Mouse (Mus musculus) thymus, postnatal 0 days (tissue): ENCODE results near the gene Znfx1. TPM values are rescaled to one million over a fixed set of nuclear protein-coding genes. Genes with fewer than 3 reads are reported as not detected.
A peak's percentile ranks its signal among the peaks of the same experiment; 100 is the strongest.

Source experiments
- DNase-seq: peaks from one replicate; pipeline ENCODE4 v3.0.0-alpha.2; 2015; ENCODE audit warnings: low spot score
- polyA plus RNA-seq: library from polyadenylated mRNA; unstranded; fragments of >200 nt; fragmentation: Nextera tagmentation; extraction: Ambion mirVana; gene quantifications from 2 replicates; pipeline ENCODE4 v1.2.1, GENCODE M21; 2015

Znfx1 gene
- polyA plus RNA-seq = 10.5 TPM in 2 replicates

DNA sequence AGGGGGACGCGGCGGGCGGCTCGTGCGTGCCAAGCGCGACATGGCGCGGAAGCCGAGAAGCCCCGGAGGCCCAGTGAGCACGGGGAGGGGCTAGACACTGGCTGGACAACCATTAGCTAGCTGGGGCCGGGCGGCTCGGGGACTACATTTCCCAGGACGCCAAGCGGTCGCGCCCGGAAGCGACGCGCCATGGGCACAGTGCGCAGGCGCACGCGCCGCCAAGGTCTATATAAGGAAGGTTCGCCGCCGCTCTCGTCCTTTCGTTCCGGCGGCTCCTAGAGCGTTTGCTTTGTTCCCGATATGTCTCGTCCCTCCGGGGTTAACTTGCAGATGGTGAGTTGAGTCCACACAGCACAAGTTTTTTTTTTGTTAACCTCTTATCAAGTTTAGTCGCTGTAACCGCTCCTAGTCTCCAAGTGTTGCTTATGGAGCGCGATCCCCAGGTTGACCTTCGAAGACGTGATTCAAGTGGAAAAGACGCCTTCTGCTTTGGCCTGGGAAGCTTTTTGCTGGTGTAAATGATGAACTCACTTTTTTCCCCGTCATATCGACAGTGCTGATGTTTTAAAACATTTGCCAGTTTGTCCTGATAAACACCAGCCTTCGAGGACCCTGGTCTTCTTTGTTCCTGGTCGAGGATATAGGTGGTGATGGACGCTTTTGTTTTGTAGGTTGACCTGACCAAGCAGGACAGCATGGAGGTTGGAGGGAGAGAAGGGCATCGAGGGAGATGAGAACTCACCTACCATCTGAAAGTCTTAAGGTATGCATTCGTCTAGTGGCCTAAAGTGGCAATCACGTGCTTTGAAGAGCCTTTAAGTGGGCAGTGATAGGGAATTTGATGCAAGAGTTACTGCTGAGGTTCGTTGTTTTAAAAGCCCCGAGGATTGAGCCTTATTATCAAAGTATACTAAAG, at the start of gene Znfx1:
TSS of gene Znfx1 (minus strand) at position 51 of the 916 bp plus-strand sequence.
- DNase-seq = peak; percentile 95

DNA sequence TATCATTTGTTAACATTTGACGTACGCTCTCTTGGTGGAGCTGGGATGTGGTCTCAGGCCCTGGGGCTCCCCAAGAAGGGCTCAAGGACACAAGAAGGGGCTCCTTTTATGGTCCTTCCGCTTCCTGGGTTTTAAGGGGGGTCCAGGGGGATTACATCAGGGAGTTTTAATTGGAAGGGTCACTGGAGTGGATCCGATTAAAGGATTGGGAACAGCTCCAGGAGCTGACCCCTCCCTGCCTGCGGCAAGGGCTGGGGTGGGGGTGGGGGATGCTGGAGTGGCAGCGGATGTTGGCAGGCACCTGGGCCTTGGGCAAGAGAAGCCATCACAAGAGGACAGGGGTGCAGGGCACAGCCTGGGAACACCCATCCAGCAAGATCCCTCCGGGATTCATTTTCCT, 49.4 kb upstream of the Znfx1 start:
- no peak for DNase-seq

DNA sequence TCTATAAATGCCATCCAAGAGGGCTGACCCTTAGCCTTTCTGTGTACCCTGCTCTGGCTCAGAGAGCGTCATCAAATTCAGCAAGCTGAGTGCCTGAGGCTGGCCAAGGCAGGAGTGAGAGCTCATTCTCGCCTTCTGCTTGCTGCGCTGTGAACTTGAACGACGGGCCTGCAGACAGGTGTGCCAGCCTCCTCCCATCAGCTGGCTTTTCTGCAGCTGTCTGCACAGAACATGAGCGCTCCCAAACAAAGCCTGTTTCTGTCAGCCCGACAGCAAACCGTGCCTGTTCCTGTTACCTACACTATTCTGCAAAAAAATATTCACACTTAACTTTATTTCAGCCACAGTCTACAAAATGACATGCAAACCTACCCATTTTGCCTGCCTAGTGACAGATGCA, 46.7 kb upstream of the Znfx1 start:
- DNase-seq = no peak

DNA sequence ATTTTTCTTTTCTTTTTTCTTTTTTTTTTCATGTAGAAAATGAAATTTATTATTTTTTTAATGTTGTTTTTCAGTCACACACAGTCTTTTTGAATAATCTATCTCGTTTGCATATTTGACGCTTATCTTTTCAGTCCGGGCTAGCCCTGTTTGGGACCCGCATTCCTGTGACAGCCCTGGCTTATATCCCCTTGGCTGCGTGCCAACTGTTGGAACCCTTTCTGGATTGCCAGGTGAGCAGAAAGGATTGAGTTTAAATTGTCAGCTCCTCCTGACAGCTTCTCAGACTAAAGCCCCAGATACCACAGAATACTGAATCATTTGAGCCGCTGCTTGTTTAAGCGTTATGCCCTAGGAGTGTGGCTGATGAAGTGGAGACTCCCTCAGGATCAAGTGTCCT, 40.7 kb upstream of the Znfx1 start:
- DNase-seq = no peak

DNA sequence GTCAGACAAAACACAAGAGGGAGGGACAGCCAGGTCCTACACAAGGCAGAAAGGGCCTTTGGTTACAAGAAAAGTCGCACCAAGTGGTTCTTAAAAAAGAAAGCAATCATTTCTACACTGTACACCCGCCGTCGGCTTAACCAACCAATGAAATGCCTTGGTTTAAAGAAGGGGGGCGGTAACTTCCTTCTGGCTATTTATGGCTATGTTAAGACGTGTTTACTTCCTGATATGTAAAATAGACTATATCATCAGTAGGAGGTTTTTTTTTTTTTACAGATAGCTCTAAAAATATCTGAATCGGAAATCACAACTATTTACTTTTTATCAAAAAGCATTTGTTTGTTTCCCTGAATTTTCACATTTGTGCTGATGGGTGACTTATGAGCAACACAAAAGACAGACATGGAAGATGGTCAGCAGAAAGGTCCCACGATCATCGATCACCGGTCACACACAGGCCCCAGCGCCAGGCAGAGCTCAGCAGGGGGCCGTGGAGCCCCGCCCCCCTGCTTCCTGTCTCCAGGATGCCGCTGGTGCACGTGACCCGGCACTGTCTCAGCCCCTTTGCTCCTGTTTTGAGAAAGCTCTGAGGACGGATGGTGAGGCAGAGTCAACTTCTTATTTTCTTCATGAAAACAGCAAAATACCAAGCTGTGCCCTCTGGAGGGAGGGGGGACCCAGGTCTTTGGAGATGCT, 39.1 kb upstream of the Znfx1 start:
- peak; percentile 84 for DNase-seq

DNA sequence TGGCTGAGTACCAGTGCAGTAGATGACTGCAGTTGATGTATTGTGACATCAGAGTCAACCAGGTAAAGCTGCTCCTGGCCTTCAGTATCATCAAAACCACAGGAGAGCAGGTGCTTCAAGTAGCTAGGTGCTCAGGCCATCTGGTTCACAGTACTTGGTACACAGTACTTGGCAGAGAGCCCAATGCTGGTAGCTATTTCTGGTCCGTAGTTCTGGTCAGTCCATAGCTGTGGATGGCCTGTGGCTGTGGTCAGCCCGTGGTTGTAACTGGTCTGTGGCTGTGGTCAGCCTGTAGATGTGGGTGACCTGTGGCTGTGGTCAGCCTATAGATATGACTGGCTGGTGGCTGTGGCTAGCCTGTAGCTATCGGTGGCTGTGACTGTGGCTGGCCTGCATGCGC, 31.9 kb upstream of the Znfx1 start:
- no peak for DNase-seq

DNA sequence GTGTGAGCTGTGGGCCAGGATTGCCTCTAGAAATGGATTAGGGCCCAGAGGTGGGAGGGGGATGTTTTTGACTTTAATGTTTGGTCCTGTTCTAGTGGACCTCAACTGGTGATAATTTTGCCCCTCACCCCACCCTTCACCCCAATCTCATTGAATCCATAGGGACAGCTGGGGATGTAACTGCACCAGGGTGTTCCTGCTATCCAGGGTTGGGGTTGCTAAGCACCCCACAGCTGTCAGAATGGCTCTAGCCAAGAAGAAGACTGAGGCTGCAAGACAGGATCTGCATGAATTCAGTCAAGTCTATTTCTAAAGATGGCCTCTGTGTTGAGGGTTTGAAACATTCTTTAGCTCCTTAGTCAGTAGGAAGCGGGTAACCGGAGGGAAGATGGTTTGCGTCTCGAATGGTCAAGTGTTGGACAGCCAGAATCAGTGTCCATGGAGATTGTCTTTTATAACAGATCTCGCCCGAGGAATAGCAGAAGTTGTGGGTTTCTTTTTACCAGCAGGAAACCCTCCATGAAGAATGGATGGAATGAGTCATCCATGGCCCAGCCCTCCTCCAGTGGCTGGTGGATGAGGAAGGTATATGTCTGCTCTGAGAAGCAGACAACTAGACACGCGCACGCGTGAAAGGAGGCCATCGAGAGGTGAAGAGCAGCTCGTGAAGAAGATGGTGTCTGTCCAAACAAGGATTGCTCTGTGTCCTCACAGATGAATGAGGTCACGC, 30.5 kb upstream of the Znfx1 start:
- no peak for DNase-seq

DNA sequence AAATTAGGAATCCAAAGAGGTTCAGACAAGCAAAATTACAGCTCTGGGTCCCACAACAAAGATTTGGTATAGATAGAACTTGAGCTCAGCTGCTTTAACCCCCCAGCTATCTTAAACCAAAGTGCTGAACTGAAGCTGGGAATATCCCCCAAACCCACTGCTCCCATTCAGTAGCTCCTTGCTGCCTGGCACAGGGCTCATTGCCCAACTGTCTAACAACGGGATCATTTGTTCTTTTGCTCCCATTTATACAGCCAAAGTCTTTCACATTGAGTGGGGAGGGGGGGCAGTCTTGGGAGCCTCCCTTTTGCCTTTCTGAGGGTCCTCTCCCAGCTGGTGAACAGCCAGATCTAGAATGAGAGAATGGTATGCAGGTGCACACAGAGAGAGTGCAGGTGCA, 27.5 kb upstream of the Znfx1 start:
- DNase-seq = no peak

DNA sequence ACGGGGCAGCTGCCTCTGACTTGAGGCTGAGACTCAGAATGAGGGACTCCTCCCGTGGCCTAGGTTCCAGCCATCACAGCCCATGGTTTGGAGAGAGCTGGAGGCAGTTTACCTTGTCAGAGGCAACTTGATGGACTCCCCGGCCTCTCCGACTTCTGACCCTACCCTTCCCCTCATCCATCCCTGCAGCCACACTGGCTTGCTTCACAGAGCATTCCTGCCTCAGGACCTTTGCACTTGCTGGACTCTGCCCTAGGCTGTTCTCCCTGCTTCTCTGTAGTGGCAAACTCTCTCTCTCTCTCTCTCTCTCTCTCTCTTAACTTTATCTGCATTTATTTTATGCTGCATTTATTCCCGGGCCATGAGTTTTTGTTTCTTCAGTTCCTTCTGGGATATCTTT, 24.0 kb upstream of the Znfx1 start:
- DNase-seq = no peak

DNA sequence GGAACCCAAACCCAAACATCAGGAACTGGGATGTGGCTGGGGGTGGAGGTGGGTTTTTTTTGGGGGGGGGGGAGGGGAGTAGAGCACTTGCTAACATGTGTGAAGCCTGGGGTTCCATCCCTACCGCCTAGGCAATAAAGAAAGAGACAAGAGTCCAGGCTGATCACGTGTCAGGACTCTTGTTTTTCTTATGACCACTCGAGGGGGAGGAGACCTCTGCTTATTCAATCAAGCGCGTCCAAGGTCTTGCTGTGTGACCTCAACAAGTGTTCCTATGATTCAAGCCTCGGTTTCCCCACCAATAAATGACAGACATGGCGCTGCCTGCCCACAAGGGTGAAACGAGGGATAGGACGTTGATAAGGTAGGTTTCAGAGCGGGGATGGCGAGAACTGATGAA, 23.3 kb upstream of the Znfx1 start:
- DNase-seq = no peak

DNA sequence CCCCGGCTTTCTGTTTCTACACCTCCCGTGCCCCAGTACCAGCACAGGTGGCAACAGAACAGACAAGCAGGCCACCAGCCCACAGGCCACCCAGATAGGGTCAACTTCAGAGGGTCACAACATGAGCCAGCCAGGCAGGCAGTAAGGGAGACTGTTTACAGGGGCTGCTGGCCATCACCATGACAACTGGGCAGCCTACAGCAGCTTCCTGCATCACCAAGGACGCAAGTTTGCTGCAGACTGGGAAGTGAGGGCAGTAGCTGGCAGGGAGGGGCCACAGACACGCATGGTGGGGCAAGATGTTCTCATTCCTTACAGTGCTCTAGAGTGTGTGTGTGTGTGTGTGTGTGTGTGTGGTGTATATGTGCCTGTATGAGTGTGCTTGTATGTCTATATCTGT, 18.8 kb upstream of the Znfx1 start:
- peak; percentile 20 for DNase-seq

DNA sequence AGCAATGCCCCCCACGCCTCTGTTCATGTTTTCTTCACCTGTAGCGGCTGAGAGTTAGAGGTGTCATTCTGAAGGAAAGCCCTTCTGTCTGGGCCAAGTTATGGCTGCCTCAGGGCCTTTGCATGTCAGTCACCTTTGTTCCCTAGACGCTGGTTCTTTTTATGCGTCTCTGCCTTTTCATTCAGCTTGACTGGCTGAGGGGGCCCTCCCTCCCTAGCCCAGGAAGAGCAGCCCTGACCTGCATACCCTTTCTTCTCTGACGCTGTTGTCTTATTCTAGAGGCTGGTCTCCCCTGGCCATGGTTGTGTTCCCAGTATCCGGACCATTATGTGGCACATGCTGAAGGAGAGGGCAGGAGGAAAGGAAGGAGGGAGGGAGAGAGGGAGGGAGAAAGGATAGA, 18.3 kb upstream of the Znfx1 start:
- no peak for DNase-seq

DNA sequence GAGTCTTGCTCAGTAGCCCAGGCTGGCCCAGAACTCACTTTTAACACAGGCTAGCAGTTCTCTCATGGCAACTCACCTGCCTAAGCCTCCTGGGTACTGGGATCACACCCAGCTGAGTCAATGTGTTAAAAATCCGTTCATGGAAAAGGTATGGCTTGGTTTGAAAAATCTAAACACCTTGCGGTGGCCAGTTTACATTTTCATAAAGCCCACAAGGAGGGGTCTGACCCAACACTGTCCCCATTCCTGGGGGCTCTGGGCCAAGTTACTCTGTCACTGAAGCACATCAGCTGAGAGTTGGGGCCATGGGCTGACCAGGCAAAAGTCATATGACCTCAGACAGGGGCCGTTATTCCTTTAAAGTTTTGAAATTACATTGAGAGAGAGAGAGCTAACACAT, 17.6 kb upstream of the Znfx1 start:
- no peak for DNase-seq

DNA sequence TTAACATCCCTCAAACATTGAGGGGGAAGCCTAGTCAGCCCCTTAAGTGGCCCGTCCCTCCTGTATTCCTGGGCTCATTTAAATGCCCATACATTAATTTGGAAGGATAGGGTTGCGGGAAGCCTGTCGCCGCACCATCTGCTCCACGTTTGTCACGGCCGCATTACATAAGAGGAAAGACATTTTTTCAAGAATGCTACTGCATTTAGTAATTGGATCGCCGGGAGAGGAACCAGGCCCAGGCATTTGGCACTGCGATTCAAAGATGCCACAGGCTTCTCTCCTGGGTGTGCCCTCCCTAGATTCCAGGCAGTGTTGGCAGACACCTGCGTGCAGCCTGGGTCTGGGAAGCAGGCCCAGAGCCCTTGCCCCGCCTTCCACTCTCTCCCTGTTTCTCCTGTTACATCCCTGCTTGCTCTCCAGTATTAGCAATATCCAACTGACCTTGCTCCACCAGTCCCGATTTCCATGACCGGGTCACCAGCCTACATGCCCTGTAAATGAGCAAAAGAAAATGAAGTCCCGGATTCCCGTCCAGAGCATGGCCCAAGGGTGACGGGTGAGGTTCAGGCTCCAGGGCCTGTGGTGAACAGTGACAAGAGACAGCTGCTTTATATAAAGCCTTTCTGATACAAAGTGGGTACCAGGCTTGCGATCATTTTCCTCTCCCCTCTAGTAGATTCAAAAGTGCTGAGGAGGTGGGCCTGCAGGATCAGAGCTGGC, 16.9 kb upstream of the Znfx1 start:
- no peak for DNase-seq

DNA sequence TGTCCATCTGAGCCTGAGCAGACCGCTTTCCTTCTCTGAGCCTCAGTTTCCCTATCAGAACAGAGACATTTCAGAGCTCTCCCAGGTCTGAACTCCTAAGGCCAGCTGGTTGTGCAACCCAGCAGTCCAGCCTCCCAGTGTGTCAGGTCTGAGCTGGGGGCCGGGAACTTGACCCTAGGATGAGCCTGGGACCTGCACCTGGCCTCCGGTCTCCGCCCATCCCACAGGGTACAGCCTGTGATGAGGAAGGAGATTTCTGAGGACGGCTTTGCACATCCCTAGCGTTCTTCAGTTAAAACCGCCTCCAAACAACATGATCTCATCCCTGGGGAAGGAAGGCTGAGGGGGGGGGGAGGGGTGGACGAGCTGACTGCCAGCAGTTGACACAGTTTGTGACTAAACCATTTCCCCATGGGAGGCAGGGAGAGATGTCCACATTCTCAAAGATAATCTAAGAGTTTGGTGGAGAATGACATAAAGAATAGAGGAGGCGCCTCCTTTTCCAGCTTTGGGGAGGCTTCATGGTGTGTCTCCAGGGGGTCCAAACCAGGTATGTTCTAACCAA, 16.2 kb upstream of the Znfx1 start:
- no peak for DNase-seq

DNA sequence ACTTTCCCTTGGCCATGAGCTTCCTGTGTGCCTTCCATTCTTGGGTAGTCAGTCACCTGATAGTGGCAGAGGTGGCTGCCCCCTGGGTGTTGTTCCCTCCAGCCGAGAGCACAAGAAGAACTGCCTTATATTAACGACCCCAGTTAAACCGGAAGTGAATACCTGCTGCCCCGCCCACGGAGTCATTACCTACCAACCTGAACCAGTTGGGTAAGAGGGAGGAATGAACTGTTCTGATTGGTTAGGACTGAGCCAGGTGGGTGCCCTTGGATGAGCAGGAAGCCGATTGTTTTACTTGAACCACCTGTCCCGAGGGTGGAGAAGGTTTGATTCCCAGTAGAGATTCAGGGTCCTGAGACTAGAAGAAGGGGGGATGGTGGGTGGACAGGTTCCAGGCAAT, 15.7 kb upstream of the Znfx1 start:
- no peak for DNase-seq

DNA sequence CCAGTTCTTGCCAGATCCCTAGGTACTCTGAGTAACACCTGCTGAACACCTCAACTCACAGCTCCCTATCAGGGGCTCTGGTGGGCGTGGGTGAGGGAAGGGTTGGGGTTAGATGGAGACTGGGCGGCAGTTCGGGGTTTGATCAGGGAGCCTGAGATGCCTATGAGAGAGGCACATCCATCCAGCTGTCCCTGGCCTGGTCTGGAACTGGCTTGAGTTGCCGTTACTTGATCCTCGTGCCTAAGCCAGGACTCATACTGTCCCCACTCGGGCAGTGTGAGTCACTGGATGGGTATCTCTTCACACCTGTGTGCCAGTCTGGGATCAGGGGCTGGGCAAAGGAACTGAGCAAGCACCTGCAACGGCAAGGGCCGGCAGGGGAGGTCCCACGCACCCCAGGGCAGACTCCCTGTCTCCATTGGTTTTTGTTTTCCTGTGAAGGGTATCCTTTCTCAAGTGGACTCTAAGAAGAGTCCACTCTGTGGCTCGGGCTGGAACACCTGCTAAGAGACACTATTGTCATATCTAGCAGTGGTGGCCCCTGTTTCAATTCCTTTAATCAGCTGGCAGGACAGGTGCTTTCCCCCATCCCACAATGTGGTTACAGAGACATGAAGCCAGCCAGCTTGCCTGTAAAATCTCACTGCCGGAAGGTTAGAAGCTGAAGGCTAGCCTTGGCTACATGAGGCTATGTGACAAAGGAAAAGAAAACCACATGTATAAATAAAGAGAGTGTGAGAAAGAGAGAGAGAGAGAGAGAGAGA, 14.6 kb upstream of the Znfx1 start:
- DNase-seq = no peak

DNA sequence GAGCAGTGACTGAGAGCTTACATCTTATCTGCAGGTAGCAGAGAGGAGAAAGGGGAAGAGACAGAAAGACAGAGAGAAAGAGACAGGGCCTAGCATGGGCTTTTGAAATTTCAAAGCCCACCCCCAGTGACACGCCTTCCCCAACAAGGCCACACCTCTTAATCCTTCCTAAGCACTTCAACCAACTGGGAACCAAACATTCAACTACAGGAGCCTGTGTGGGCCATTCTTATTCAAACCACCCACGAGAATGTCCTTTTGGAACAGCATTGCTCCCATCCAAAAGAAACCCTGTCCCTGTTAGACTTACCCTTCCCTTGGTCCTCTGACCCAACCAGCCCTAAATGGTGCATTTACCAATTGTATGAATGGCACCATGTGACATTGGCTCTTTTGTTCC, 13.9 kb upstream of the Znfx1 start:
- no peak for DNase-seq

DNA sequence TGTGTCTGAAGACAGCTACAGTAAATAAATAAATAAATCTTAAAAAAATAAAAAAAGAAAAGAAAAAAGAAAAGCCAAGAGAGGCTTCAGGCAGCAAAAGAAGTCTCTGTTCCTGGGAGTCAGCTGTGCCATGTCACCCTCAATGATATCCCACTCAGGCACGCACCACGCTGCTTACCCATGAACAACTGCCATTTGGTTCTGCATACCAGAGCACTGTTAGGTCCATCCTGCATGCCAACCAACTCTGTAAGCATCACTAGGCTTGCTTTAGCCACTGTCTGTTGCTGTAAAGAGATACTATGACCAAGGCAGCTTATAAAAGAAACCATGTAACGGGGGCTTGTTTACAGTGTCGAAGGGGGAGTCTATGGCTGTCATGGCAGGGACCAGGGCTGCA, 13.5 kb upstream of the Znfx1 start:
- no peak for DNase-seq

DNA sequence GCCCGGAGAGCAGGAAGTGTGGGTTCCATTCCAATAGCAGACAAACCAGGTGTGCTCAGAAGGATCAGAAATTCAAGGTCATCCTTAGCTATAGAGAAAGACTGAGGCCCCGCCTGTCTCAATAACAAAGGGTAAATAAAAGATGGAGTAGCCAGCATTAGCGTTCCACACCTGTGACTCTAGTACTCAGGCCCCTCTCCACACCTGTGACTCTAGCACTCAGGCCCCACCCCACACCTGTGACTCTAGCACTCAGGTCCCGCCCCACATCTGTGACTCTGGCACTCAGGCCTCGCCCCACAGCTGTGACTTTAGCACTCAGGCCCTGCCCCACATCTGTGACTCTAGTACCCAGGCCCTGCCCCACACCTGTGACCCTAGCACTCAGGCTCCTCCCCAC, 11.8 kb upstream of the Znfx1 start:
- no peak for DNase-seq
